Mouse (Mus musculus) thymus, adult 2 months (tissue): ENCODE measurements around the gene Zfp697.

Source experiments
- CTCF ChIP-seq: fragments of 200-500 bp; IDR thresholded peaks from 2 replicates; pipeline ENCODE4 v1.5.1; 2012; ENCODE audit warnings: mild to moderate bottlenecking, control low read depth, low read length, moderate library complexity, borderline replicate concordance; ENCODE audit not compliant: control insufficient read depth, poor library complexity, insufficient read depth; ENCODE audit errors: extremely low read depth
- POLR2A ChIP-seq: fragments of 200-500 bp; IDR thresholded peaks from 2 replicates; pipeline ENCODE4 v1.6.1; 2012; ENCODE audit warnings: mild to moderate bottlenecking, low read length, control low read depth, moderate library complexity; ENCODE audit not compliant: control insufficient read depth, poor library complexity, insufficient read depth; ENCODE audit errors: extremely low read depth

- TF ChIP-seq CTCF (no peak), POLR2A (no peak)
Measured at GRCm38 (mm10) chr3:98348106-98348505, 34.2 kb upstream of the Zfp697 start.
